Mouse (Mus musculus) heart, postnatal 36 days (tissue): Measurements from ENCODE around the gene Lix1l. TPM values are rescaled to one million over a fixed set of nuclear protein-coding genes. Genes with fewer than 3 reads are reported as not detected.
"Not testable (repeated sequence)": the region's sequence is repeated elsewhere in the genome, so short reads cannot be mapped to it uniquely, and the experiment has no call there.

ENCODE experiments used
- DNase-seq, 2 experiments: peaks; one replicate each; pipeline ENCODE4 v3.0.0; 2021 to 2022
- intact Hi-C: fragments of 180-260 bp; cut with DNase I; formaldehyde crosslinking; loops from one replicate; pipeline ENCODE4 v1.15.1; 2025
- total RNA-seq, 2 experiments: library from RNA; stranded (reverse); gene quantifications; 2 replicates each; pipeline ENCODE4 v1.2.3; 2021

Gene Lix1l
- total RNA-seq, 2 experiments from 2014 or later = 27.6 to 32.1 TPM

DNA sequence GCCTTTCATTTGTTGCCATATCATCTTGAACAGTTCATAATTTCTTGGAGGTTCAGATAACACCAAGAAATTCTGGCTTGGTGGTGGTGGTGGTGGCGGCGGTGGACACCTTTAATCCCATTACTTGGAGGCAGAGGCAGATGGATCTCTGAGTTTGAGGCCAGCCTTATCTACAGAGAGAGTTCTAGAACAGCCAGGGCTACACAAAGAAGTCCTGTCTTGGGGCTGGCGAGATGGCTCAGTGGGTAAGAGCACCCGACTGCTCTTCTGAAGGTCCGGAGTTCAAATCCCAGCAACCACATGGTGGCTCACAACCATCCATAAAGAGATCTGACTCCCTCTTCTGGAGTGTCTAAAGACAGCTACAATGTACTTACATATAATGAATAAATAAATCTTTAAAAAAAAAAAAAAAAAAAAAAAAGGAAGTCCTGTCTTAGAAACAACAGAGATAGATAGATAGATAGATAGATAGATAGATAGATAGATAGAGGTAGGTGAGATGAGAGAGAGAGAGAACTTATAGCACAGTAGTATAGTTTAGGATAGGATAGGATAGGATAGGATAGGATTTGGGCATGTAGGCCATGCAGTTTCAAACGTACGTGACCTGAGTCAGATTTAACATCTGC, 64.9 kb downstream of the Lix1l start:
- intact Hi-C loops = loop anchor here (5.0 kb wide), 1 partner anchor 41 kb away; the partner anchor contains the start of gene Nudt17
- not testable (repeated sequence) for DNase-seq

DNA sequence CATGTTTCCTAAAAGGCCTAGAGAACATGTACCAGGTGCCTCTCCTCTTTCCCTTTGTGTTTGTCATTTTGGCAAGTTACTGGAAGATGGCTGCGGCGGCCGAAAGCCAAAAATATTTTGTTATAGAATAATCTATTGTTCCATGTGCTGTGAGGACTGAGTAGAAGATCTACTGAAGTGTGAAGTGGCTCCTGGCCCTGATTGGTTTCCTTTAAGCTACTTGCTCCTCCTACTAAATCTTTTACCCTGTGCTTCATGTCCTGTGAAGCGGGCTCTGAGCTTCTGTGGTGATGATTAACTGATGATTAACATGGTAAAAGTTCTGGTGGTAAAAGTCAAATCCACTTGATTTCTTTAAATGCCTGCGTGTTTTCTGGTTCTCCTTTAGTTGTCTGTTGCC, 66.0 kb downstream of the Lix1l start:
- DNase-seq = no peak
- intact Hi-C loops = loop anchor here (5.0 kb wide), 1 partner anchor 40 kb away; the partner anchor contains the start of gene Nudt17

DNA sequence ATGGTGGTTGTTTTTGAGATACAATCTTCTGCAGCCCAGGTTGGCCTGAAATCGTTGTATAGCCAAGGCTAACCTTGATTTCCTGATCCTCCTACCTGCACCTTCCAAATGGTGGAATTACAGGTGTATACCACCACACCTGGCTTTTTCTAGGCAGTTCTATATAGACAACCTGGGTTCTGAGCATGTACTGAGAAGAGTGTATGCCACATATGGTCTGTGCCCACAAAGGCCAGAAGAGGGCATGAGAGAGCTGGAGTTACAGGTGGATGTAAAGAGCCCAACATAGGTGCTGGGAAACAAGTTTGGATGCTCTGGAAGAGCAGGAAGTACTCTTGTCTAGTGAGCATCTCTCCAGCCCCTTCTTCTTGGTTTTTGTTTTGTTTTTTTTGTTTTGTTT, 66.4 kb downstream of the Lix1l start:
- intact Hi-C loops = loop anchor here (5.0 kb wide), 1 partner anchor 40 kb away; the partner anchor contains the start of gene Nudt17
- no peak for DNase-seq

DNA sequence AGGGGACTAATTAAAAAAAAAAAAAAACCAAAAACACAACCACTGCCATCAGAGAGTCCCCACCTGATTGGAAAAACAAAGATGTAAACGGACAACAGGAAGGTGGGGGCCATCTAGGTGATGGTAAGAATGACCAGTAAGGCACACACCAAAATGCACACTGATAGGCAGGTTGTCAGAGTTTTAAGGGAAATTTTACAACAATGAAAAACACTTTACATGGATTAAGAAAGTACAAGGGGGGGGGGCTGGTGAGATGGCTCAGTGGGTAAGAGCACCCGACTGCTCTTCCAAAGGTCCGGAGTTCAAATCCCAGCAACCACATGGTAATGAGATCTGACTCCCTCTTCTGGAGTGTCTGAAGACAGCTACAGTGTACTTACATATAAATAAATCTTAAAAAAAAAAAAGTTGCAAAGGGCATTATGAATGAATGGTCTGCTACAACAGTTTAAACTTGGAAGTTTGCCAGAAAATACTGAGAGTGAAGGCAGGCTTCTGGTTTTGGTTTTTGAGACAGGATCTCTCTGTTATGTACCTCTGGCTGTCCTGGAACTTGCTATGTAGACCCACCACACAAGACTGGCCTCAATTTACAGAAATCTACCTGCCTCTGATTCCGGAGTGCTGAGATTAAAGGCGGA, 67.6 kb downstream of the Lix1l start:
- intact Hi-C loops = loop anchor here (5.0 kb wide), 1 partner anchor 39 kb away; the partner anchor contains the start of gene Nudt17
- DNase-seq = no peak

DNA sequence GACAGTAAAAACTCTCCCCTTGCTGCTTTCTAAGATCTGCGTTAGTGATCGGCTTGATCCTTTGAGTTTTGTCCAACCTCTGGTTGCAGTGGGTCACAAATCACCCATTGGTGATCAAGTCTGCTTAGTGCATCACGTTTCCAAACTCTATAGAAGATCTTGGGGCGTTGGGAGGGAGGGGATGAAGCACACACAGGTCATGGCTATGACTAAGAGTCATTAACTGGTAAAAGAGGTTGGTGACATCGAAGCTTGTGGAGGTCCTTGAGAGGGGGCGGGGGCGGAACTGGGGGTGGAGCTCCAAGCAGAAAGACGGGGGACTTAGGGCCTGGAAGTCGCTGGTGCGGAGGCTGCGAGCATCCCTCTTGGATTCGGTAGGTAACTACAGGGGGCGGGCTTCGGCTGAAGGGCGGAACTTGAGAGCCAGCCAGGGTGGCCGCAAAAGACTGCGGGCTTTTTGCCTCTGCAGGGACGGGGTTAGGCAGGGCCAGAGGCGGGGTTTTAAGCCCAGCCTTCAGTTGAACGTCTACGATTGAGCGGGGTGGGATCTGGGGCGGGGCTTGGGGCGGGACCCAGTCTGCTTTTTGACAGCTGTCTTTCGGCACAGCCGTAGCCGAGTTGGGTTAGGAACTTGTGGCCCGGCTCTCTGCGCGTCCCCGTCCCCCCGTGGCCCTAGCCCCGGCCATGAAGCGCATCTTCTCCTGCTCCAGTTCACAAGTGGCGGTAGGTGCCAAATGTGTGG, 68.9 kb downstream of the Lix1l start, which contains the start of gene Ankrd35:
Ankrd35 (plus strand) TSS at position 405 of the 742 bp plus-strand sequence.
- intact Hi-C loops = loop anchor here (2.0 to 5.0 kb wide), 2 partner anchors 25 to 37 kb away; partner anchors contain the start of gene Nudt17

DNA sequence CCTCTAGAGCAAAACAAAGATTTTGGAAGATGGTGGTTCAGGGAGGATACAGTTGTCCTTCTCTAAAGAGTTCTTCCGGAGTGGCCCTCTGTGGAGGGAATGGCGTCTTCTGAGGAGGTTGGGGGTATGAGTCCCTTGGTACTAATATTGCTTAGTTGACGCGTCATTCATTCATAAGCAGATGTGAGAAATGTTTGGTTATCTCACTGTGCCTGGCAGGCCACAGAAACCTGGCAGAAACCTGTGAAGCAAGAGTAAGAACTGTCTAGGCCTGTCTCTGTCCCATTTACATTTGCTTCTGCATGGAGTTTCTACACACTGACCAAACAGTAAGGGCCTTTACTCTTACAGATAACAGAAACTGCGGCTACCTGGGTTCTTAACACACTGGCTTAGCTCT, 70.6 kb downstream of the Lix1l start:
- intact Hi-C loops = loop anchor here (2.0 kb wide), 1 partner anchor 23 kb away; no protein-coding TSS in a partner anchor
- no peak for DNase-seq

More for the DNA sequence above, 68.9 kb downstream of the Lix1l start, which contains the start of gene Ankrd35:
- peak; percentile 71 to 75 for DNase-seq

DNA sequence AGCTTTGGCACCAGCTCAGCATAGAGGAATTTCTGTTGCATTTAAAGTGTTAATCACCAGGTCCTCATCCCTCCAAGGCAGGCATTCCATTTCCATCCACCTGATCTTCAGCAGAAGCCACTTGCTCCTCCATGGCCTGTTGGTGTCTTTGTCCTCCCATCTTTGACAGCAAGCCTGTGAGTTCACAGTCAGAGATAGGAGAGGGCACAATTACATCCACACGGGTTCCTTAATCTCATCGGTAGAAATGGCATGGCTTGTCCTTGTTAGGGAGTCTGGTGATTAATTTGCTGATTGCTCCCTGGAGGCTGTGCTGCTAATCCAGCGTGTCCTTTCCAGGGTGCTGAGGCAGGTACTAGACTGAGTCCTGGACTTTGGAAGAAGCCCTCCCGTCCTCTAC, 72.6 kb downstream of the Lix1l start:
- intact Hi-C loops = no loop called here
- DNase-seq = no peak

DNA sequence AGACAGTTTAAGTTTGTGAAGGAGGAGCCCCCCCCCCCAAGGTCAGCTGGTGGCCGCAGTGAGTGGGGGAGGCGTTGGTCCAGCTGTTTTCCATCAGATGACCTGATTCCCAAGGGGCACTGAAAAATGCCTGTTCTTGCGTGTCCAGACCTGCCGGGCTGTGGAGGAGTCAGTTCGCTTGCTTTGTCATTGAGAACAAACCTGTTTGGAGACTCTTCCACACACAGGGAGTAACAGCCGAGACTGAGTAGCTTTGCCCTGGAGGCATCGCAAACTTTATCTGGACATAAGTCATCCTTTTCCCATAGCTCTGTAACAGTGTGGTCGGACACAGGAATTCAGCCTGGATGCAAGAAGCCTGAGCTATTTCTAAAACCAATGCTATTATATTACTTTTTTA, 73.5 kb downstream of the Lix1l start:
- DNase-seq = no peak
- intact Hi-C loops = no loop called here

DNA sequence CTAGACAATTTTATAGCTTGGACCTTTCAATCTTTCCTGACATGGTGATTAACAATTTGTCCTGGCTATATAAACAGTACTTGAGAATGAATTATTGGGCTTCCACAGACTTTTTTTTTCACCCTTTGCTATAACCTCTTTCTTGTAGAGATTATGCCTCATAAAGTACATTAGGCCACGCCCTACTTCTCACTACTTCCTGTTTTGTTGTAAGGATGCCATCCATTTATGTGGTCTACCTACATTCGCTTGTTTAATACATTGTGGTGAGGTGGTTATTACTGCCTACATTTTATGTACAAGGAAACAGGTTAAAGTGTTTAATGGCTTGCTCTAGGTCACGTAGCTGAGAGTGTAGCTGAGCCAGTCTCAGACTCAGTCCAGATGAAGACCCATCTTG, 74.2 kb downstream of the Lix1l start:
- intact Hi-C loops = no loop called here
- no peak for DNase-seq

DNA sequence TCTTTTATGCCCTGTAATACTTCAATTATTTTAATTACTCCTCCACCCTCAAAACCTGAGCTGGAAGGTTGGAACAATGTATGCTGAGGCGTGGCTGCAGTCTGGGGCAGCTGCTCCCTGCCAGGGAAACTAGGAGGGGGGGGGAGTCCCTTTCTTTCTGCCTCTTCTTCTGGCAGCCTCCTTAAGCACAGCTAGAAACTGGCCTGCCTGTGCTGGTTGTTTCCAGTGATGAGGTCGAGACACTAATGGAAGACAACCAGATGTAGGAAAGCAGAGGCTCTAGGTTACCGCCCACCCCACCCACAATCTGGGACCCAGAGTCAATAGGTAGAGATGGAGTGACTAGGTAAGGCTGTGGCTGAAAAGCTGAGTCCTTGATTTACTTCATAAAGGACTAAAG, 74.7 kb downstream of the Lix1l start:
- no peak for DNase-seq
- intact Hi-C loops = no loop called here

Other genes with a start within 250 kb of the Lix1l start
- not detected for gene BC107364, start 148.8 kb upstream of the Lix1l start, total RNA-seq
- gene Hfe2, start 76.0 kb upstream of the Lix1l start, total RNA-seq = 100 to 1,000 TPM; 261 to 293 TPM
- gene Txnip, start 43.2 kb upstream of the Lix1l start, total RNA-seq = 1,000 to 10,000 TPM in 1 of 2 experiments, 100 to 1,000 TPM in 1; 646 to 1,158 TPM
- 1 to 10 TPM in 1 of 2 experiments, under 1 TPM in 1; 0.89 to 2.8 TPM for gene Gm16253, start 24.2 kb upstream of the Lix1l start, total RNA-seq
- 10 to 100 TPM; 30.3 to 33.0 TPM for gene Polr3gl, start 7.0 kb upstream of the Lix1l start, total RNA-seq
- 1 to 10 TPM; 1.3 to 2.2 TPM for gene Ankrd34a, start 4.5 kb upstream of the Lix1l start, total RNA-seq
- 10 to 100 TPM; 30.9 to 40.9 TPM for gene Rbm8a, start 28.8 kb downstream of the Lix1l start, total RNA-seq
- gene Pex11b, start 34.2 kb downstream of the Lix1l start, total RNA-seq = 10 to 100 TPM; 33.5 to 36.8 TPM
- gene Gm42957, start 34.3 kb downstream of the Lix1l start, total RNA-seq = not detected
- gene Itga10, start 44.4 kb downstream of the Lix1l start, total RNA-seq = under 1 TPM; 0.61 to 0.62 TPM
- 1 to 10 TPM in 1 of 2 experiments, under 1 TPM in 1; 0.78 to 1.7 TPM for gene Ankrd35, start 69.0 kb downstream of the Lix1l start, total RNA-seq
- gene Pias3, start 95.2 kb downstream of the Lix1l start, total RNA-seq = 10 to 100 TPM; 16.5 to 17.1 TPM
- 1 to 10 TPM; 3.0 to 3.4 TPM for gene Nudt17, start 107.4 kb downstream of the Lix1l start, total RNA-seq
- 10 to 100 TPM; 24.4 to 26.4 TPM for gene Polr3c, start 126.5 kb downstream of the Lix1l start, total RNA-seq
- 10 to 100 TPM; 19.8 to 27.3 TPM for gene Rnf115, start 126.5 kb downstream of the Lix1l start, total RNA-seq
- not detected for gene Pdzk1, start 228.1 kb downstream of the Lix1l start, total RNA-seq
- gene Cd160, start 228.2 kb downstream of the Lix1l start, total RNA-seq = not detected